Mouse (Mus musculus): ENCODE data around the gene Oaz3. TPM values are rescaled to one million over a fixed set of nuclear protein-coding genes. Genes with fewer than 3 reads are reported as not detected.

Oaz3 gene
- total RNA-seq, 2 experiments from 2014 or later, result not detected

DNA sequence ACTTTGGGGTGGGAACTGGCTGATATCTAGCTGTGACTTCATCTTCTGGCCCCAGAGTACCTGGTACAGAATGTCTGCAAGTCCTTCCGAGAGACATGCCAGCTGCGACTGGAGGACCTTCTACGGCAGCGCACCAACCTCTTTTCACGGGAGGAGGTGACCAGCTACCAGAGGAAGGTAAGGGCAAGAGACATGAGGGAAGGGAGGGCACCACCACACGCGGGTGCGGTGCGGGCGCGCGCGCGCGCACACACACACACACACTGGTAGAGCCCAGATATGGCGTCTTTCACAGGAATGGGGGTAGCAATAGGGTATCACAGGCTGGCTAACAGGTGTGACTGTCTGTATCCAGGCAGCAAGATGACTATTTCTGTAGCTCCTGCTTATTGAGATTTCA lies 54.3 kb downstream of the Oaz3 start:
- DNase-seq (ENCODE audit: low spot score in 2 of 2), result no peak

DNA sequence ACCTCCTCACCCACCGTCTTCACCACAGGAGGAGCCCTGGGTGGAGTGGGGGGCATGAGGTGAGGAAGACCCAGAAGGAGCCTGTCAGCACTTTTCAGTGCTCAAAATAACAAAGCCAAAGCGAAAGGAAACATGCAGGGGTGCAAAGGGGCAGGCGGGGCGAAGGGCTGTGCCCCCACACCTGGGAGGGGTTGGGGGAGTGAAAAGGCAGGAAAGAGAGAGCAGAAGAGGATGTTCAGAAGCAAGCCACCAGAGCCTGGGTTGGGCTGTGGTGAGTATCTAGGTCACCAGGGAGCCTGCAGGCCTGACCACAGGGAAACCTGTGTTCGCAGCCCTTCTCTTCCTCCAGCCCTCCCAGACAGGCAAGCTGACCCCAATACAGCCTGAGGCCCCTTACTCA lies 55.7 kb downstream of the Oaz3 start:
- DNase-seq (ENCODE audit: low spot score in 2 of 2), result no peak

DNA sequence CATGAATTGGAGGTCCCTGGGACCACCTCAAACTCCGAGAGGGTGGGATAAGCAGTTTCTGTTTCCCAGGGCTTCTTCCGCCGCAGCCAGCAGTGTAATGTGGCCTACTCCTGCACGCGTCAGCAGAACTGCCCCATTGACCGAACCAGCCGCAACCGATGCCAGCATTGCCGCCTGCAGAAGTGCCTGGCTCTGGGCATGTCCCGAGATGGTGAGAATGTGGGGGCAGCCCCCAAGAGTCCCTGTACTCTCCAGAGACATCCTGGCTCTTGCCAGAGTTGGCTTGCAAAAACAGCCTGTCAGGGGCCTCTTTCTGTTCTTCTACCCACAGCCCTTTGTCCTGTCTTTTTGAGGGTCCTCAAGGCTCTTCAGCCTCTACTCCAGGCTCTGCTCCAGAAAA lies 56.3 kb downstream of the Oaz3 start:
- no peak for DNase-seq (ENCODE audit: low spot score in 2 of 2)

- DNase-seq (ENCODE audit: low spot score in 2 of 2), result no peak
These were observed 57.0 kb downstream of the Oaz3 start for GRCm38 (mm10) chr3:94386671-94387070.

- DNase-seq (ENCODE audit: low spot score in 2 of 2), result no peak
These were observed 60.2 kb downstream of the Oaz3 start for GRCm38 (mm10) chr3:94383476-94383875.

Other genes starting within 250 kb of the Oaz3 start
- not detected for gene Gm5286, start 247.2 kb downstream of the Oaz3 start, total RNA-seq (2021)
- gene Gm4778, start 179.9 kb downstream of the Oaz3 start, total RNA-seq (2021), result not detected
- 1 to 10 TPM; 6.6 to 6.8 TPM for gene Them4, start 133.8 kb downstream of the Oaz3 start, total RNA-seq (2021)
- gene Them5, start 101.8 kb downstream of the Oaz3 start, total RNA-seq (2021), result under 1 TPM in 1 of 2 experiments, not detected in 1; 0.21 TPM
- under 1 TPM; 0.47 to 0.64 TPM for gene C2cd4d, start 81.5 kb downstream of the Oaz3 start, total RNA-seq (2021)
- 10 to 100 TPM; 21.5 to 22.9 TPM for gene Rorc, start 71.1 kb downstream of the Oaz3 start, total RNA-seq (2021)
- gene Lingo4, start 45.4 kb downstream of the Oaz3 start, total RNA-seq (2021), result under 1 TPM; 0.34 to 0.39 TPM
- gene Tdrkh, start 30.6 kb downstream of the Oaz3 start, total RNA-seq (2021), result 10 to 100 TPM; 11.0 to 14.0 TPM
- gene Mrpl9, start 597 bp downstream of the Oaz3 start, total RNA-seq (2021), result 10 to 100 TPM; 51.7 to 53.1 TPM
- gene Celf3, start 34.4 kb upstream of the Oaz3 start, total RNA-seq (2021), result under 1 TPM in 1 of 2 experiments, not detected in 1; 0.27 TPM
- 1 to 10 TPM; 6.1 to 8.0 TPM for gene Riiad1, start 36.4 kb upstream of the Oaz3 start, total RNA-seq (2021)
- 10 to 100 TPM; 37.9 to 40.2 TPM for gene Snx27, start 138.8 kb upstream of the Oaz3 start, total RNA-seq (2021)
- gene Gm10972, start 199.2 kb upstream of the Oaz3 start, total RNA-seq (2021), result not detected
- gene Tuft1, start 215.0 kb upstream of the Oaz3 start, total RNA-seq (2021), result 1 to 10 TPM; 1.6 to 1.8 TPM
- gene Selenbp2, start 249.6 kb upstream of the Oaz3 start, total RNA-seq (2021), result 1 to 10 TPM; 1.6 to 2.4 TPM

Measured in gastrocnemius, postnatal 4 days (tissue).